Comparison of ENCODE assay signal across 29 mouse cellular contexts in genomic region chr5:113694000-113694399, GRCm38 (mm10). TPM values are rescaled to one million over a fixed set of nuclear protein-coding genes. Genes with fewer than 3 reads are reported as not detected.
A peak's percentile ranks its signal among the peaks of the same experiment; 100 is the strongest.
DNase-seq lines count a peak whose midpoint lies in the region; ATAC-seq and TF ChIP-seq lines count a peak whose summit lies in the region.
"Had no signal": no experiment of that assay in that cellular context is flagged by ENCODE, and none has a peak within 500 bp of the region (broad histone marks: within the 10 kb centered on the region; RNA-seq: fewer than 3 reads in every experiment).

No protein-coding gene starts in this region.

- no peak overlapping the region for H3K9ac ChIP-seq in hindbrain, postnatal 0 days (replicated peaks; ENCODE audit: low read length)
- H3K9ac ChIP-seq in hindbrain, embryonic 11.5 days (ENCODE audit: low read depth, low read length): no peak overlapping the region
- H3K9ac ChIP-seq in stomach, embryonic 14.5 days (replicated peaks; ENCODE audit: low read depth, low read length): no peak overlapping the region
- no peak overlapping the region for H3K9ac ChIP-seq in stomach, postnatal 0 days (ENCODE audit: low read length)
- H3K9ac ChIP-seq in stomach, embryonic 16.5 days (ENCODE audit: low read length): no peak overlapping the region
- H3K9ac ChIP-seq: forebrain, embryonic 12.5 days; liver, embryonic 12.5 days had no signal

- DNase-seq in cerebellum, adult 9-10 months: peak; percentile 51
- DNase-seq in cerebellum, adult 8-10 months: no peak
- no peak for DNase-seq in hindbrain, postnatal 0 days (ENCODE audit: low spot score)
- no peak for DNase-seq in hindbrain, embryonic 11.5 days (ENCODE audit: low spot score)
- DNase-seq in stomach, postnatal 0 days (ENCODE audit: low spot score): no peak
- no peak for DNase-seq in spleen, postnatal 4 days (ENCODE audit: low spot score in 2 of 2)
- DNase-seq: cerebellum, adult 18-20 months; gastrocnemius, postnatal 36 days; heart, postnatal 36 days; kidney, postnatal 36 days; lung, adult 18-20 months; lung, postnatal 10 days; thymus, postnatal 25 days had no signal

- no peak for ATAC-seq in hindbrain, postnatal 0 days
- ATAC-seq in hindbrain, embryonic 11.5 days (ENCODE audit: low FRiP score): no peak
- ATAC-seq in stomach, embryonic 14.5 days (ENCODE audit: insufficient number of reproducible peaks, insufficient read depth, low FRiP score, low read depth): 0 out of 2 replicates have a peak, but pooled peaks have one; percentile 12
- no peak for ATAC-seq in stomach, postnatal 0 days (ENCODE audit: low FRiP score, low TSS enrichment)
- ATAC-seq in stomach, embryonic 16.5 days (ENCODE audit: insufficient read depth, low FRiP score): no peak
- ATAC-seq: liver, embryonic 12.5 days had no signal

- no peak overlapping the region for H3K4me2 ChIP-seq in hindbrain, postnatal 0 days (ENCODE audit: low read depth, low read length)
- H3K4me2 ChIP-seq in hindbrain, embryonic 11.5 days (replicated peaks; ENCODE audit: low read depth, low read length): no peak overlapping the region
- no peak overlapping the region for H3K4me2 ChIP-seq in stomach, embryonic 14.5 days (replicated peaks; ENCODE audit: low read depth, low read length)
- H3K4me2 ChIP-seq in stomach, postnatal 0 days (replicated peaks; ENCODE audit: low read depth): no peak overlapping the region
- no peak overlapping the region for H3K4me2 ChIP-seq in stomach, embryonic 16.5 days (ENCODE audit: low read depth, low read length)
- H3K4me2 ChIP-seq: forebrain, embryonic 12.5 days; liver, embryonic 12.5 days had no signal

- H3K27me3 ChIP-seq in hindbrain, postnatal 0 days (ENCODE audit: insufficient read depth, low read length): no peaks in the 10 kb centered on the region
- H3K27me3 ChIP-seq in hindbrain, embryonic 11.5 days (ENCODE audit: control insufficient read depth, insufficient read depth, low read length): no peaks in the 10 kb centered on the region
- no peaks in the 10 kb centered on the region for H3K27me3 ChIP-seq in stomach, embryonic 14.5 days (ENCODE audit: control insufficient read depth, insufficient read depth, low read length)
- H3K27me3 ChIP-seq in stomach, postnatal 0 days (ENCODE audit: control insufficient read depth, insufficient read depth, low read length): no peaks in the 10 kb centered on the region
- no peaks in the 10 kb centered on the region for H3K27me3 ChIP-seq in stomach, embryonic 16.5 days (ENCODE audit: control insufficient read depth, insufficient read depth, low read length)
- H3K27me3 ChIP-seq: forebrain, embryonic 12.5 days had no signal

- H3K4me3 ChIP-seq in hindbrain, postnatal 0 days (ENCODE audit: low read length): no peak overlapping the region
- no peak overlapping the region for H3K4me3 ChIP-seq in hindbrain, embryonic 11.5 days (ENCODE audit: low read depth, low read length)
- H3K4me3 ChIP-seq in stomach, embryonic 14.5 days (ENCODE audit: low read depth, low read length): no peak overlapping the region
- H3K4me3 ChIP-seq in stomach, postnatal 0 days (ENCODE audit: low read depth, low read length): no peak overlapping the region
- H3K4me3 ChIP-seq in stomach, embryonic 16.5 days (replicated peaks; ENCODE audit: low read length): no peak overlapping the region
- H3K4me3 ChIP-seq: forebrain, embryonic 12.5 days; heart, adult 2 months; liver, embryonic 12.5 days; midbrain, embryonic 10.5 days; myocyte had no signal

- 50% methylated on average over 4 of the region's 4 CpGs for WGBS in hindbrain, postnatal 0 days
- 64% methylated on average over 4 of the region's 4 CpGs for WGBS in hindbrain, embryonic 11.5 days
- 42% methylated on average over 4 of the region's 4 CpGs for WGBS in stomach, embryonic 14.5 days
- 58% methylated on average over 4 of the region's 4 CpGs for WGBS in stomach, postnatal 0 days
- WGBS in stomach, embryonic 16.5 days: 52% methylated on average over 4 of the region's 4 CpGs

- peaks cover 17% of the 10 kb centered on the region; the same call in 1 of the 2 replicates for H3K4me1 ChIP-seq in hindbrain, postnatal 0 days (ENCODE audit: insufficient read depth, low read length)
- no peaks in the 10 kb centered on the region for H3K4me1 ChIP-seq in hindbrain, embryonic 11.5 days (replicated peaks; ENCODE audit: control insufficient read depth, insufficient read depth, low read length)
- H3K4me1 ChIP-seq in stomach, embryonic 14.5 days (ENCODE audit: control insufficient read depth, insufficient read depth, low read length): no peaks in the 10 kb centered on the region
- no peaks in the 10 kb centered on the region for H3K4me1 ChIP-seq in stomach, postnatal 0 days (replicated peaks; ENCODE audit: control insufficient read depth, insufficient read depth)
- H3K4me1 ChIP-seq in stomach, embryonic 16.5 days (ENCODE audit: control insufficient read depth, insufficient read depth, low read length): peaks cover 5% of the 10 kb centered on the region; the same call in 1 of the 2 replicates
- H3K4me1 ChIP-seq: liver, embryonic 12.5 days had no signal

- H3K36me3 ChIP-seq in hindbrain, postnatal 0 days (ENCODE audit: insufficient read depth, low read length): no peaks in the 10 kb centered on the region
- H3K36me3 ChIP-seq in hindbrain, embryonic 11.5 days (ENCODE audit: control insufficient read depth, insufficient read depth, low read length): no peaks in the 10 kb centered on the region
- H3K36me3 ChIP-seq in stomach, embryonic 14.5 days (ENCODE audit: control insufficient read depth, insufficient read depth, low read length): no peaks in the 10 kb centered on the region
- H3K36me3 ChIP-seq in stomach, postnatal 0 days (ENCODE audit: control insufficient read depth, insufficient read depth, low read length): no peaks in the 10 kb centered on the region
- no peaks in the 10 kb centered on the region for H3K36me3 ChIP-seq in stomach, embryonic 16.5 days (ENCODE audit: control insufficient read depth, insufficient read depth, low read length)
- H3K36me3 ChIP-seq: forebrain, embryonic 12.5 days; liver, embryonic 12.5 days; midbrain, embryonic 10.5 days had no signal

- H3K9me3 ChIP-seq in hindbrain, postnatal 0 days (ENCODE audit: low read length): no peaks in the 10 kb centered on the region
- no peaks in the 10 kb centered on the region for H3K9me3 ChIP-seq in hindbrain, embryonic 11.5 days (ENCODE audit: control insufficient read depth, low read length)
- H3K9me3 ChIP-seq in stomach, embryonic 14.5 days (ENCODE audit: control insufficient read depth, low read depth, low read length): no peaks in the 10 kb centered on the region
- H3K9me3 ChIP-seq in stomach, postnatal 0 days (ENCODE audit: control insufficient read depth, low read length): no peaks in the 10 kb centered on the region
- H3K9me3 ChIP-seq in stomach, embryonic 16.5 days (replicated peaks; ENCODE audit: control insufficient read depth, low read length): no peaks in the 10 kb centered on the region
- H3K9me3 ChIP-seq: forebrain, embryonic 12.5 days; liver, embryonic 12.5 days had no signal

- no peak for TF ChIP-seq EP300 in stomach, postnatal 0 days (optimal IDR thresholded peaks at IDR 0.05)

- TF ChIP-seq CTCF in hindbrain, postnatal 0 days (IDR thresholded peaks at IDR 0.05; ENCODE audit: low read depth): no peak
- TF ChIP-seq CTCF in stomach, postnatal 0 days (IDR thresholded peaks at IDR 0.05; ENCODE audit: low read depth): no peak

- H3K27ac ChIP-seq in hindbrain, postnatal 0 days: peak overlapping the region; percentile 23; the same call in 1 of the 2 replicates
- H3K27ac ChIP-seq in hindbrain, embryonic 11.5 days (ENCODE audit: low read depth, low read length): no peak overlapping the region
- H3K27ac ChIP-seq in stomach, embryonic 14.5 days (ENCODE audit: low read length): peak overlapping the region; percentile 62; the same call in 1 of the 2 replicates
- no peak overlapping the region for H3K27ac ChIP-seq in stomach, postnatal 0 days (replicated peaks)
- H3K27ac ChIP-seq in stomach, embryonic 16.5 days (ENCODE audit: low read length): peak overlapping the region; percentile 53; the same call in 1 of the 2 replicates
- H3K27ac ChIP-seq: forebrain, embryonic 12.5 days; heart, adult 2 months; liver, embryonic 12.5 days; midbrain, embryonic 10.5 days had no signal

RNA-seq across cellular contexts. Expression of gene 1700069L16Rik, which starts 30.6 kb away (rescaled TPM):
- not detected in 2 replicates for total RNA-seq in hindbrain, postnatal 0 days (2014; rRNA removed)
- polyA plus RNA-seq in hindbrain, postnatal 0 days (2015; fragmentation: Nextera tagmentation; extraction: Ambion mirVana): not detected in 2 replicates
- not detected in 2 replicates for polyA plus RNA-seq in hindbrain, embryonic 11.5 days (2014; fragmentation: Nextera tagmentation; extraction: Ambion mirVana)
- not detected in 2 replicates for polyA plus RNA-seq in stomach, embryonic 14.5 days (2014; fragmentation: Nextera tagmentation; extraction: Ambion mirVana)
- polyA plus RNA-seq in stomach, postnatal 0 days (2015; fragmentation: Nextera tagmentation; extraction: Ambion mirVana): not detected in 2 replicates
- not detected in 2 replicates for polyA plus RNA-seq in stomach, embryonic 16.5 days (2015; fragmentation: Nextera tagmentation; extraction: Ambion mirVana)
- total RNA-seq: adrenal gland, postnatal 10 days; common myeloid progenitor, adult 5-6 weeks; gastrocnemius, adult 18-20 months; gastrocnemius, postnatal 36 days; heart, adult 2 months; heart, postnatal 36 days; layer of hippocampus, adult 8-10 months; left cerebral cortex, postnatal 25 days; neutrophil, adult 5-6 weeks had no signal
- polyA plus RNA-seq: forebrain, embryonic 12.5 days; heart, adult 2 months; heart, embryonic 14.5 days; intestine, embryonic 16.5 days; kidney, embryonic 14.5 days; liver, embryonic 12.5 days; midbrain, embryonic 10.5 days; myocyte had no signal

RNA-seq across cellular contexts. Expression of gene Ficd, which starts 41.6 kb away (rescaled TPM):
- 11.7 and 12.0 TPM in 2 replicates for total RNA-seq in hindbrain, postnatal 0 days (2014; rRNA removed)
- polyA plus RNA-seq in hindbrain, postnatal 0 days (2015; fragmentation: Nextera tagmentation; extraction: Ambion mirVana): 8.6 and 8.7 TPM in 2 replicates
- polyA plus RNA-seq in hindbrain, embryonic 11.5 days (2014; fragmentation: Nextera tagmentation; extraction: Ambion mirVana): 3.3 and 3.8 TPM in 2 replicates
- 4.1 and 5.7 TPM in 2 replicates for polyA plus RNA-seq in stomach, embryonic 14.5 days (2014; fragmentation: Nextera tagmentation; extraction: Ambion mirVana)
- 5.5 and 6.0 TPM in 2 replicates for polyA plus RNA-seq in stomach, postnatal 0 days (2015; fragmentation: Nextera tagmentation; extraction: Ambion mirVana)
- 7.0 and 9.1 TPM in 2 replicates for polyA plus RNA-seq in stomach, embryonic 16.5 days (2015; fragmentation: Nextera tagmentation; extraction: Ambion mirVana)

RNA-seq across cellular contexts. Expression of gene Cmklr1, which starts 43.8 kb away (rescaled TPM):
- 4.8 and 9.7 TPM in 2 replicates for total RNA-seq in hindbrain, postnatal 0 days (2014; rRNA removed)
- 0.91 and 1.6 TPM in 2 replicates for polyA plus RNA-seq in hindbrain, postnatal 0 days (2015; fragmentation: Nextera tagmentation; extraction: Ambion mirVana)
- polyA plus RNA-seq in hindbrain, embryonic 11.5 days (2014; fragmentation: Nextera tagmentation; extraction: Ambion mirVana): 1.1 and 3.1 TPM in 2 replicates
- 3.6 and 3.7 TPM in 2 replicates for polyA plus RNA-seq in stomach, embryonic 14.5 days (2014; fragmentation: Nextera tagmentation; extraction: Ambion mirVana)
- 2.0 and 2.6 TPM in 2 replicates for polyA plus RNA-seq in stomach, postnatal 0 days (2015; fragmentation: Nextera tagmentation; extraction: Ambion mirVana)
- polyA plus RNA-seq in stomach, embryonic 16.5 days (2015; fragmentation: Nextera tagmentation; extraction: Ambion mirVana): 3.4 and 4.2 TPM in 2 replicates

Comparison
In these comparisons a context has a peak if more than half of its experiments do, and no peak if none do; other contexts are left out.
1. H3K27ac ChIP-seq: peak in hindbrain, postnatal 0 days (single experiment), stomach, embryonic 14.5 days (single experiment) and stomach, embryonic 16.5 days (single experiment); none in hindbrain, embryonic 11.5 days (single experiment) and stomach, postnatal 0 days (single experiment).